Mouse (Mus musculus): ENCODE measurements around the gene Suclg2.

The Suclg2 gene

DNA sequence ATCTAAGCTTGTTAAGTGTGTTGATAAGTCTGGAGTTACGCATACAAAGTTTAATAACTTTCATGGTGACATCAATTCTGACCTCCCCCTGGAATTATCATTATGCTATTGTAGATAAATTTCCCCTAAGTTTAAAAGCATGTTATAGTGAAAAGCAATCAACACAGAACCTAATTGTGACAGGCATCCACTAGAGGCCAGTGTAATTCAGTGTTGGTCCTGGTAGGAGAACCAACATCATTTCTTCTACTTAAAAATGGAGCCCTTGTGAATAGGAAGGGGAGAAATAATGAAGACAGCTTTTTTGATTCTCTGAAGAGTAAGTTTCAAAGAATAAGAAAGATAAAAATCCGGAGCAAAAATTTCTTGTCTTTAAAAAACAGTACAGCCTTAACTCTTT lies 200.2 kb downstream of the Suclg2 start:
- Histone ChIP-seq H3K9me3 (ENCODE audit: low read length) (no peaks in the 10 kb centered on the region), H3K4me3 (replicated peaks; ENCODE audit: low read length) (no peak overlapping the region), H3K27me3 (ENCODE audit: insufficient read depth, low read length) (no peaks in the 10 kb centered on the region), H3K36me3 (ENCODE audit: insufficient read depth, low read length) (peaks cover 27% of the 10 kb centered on the region; the same call in 1 of the 2 replicates), H3K4me1 (replicated peaks; ENCODE audit: low read depth, low read length) (peaks cover 6% of the 10 kb centered on the region; the same call in 1 of the 2 replicates)
- no peak for TF ChIP-seq POU5F1 (IDR thresholded peaks at IDR 0.05; ENCODE audit: borderline replicate concordance, low read length)
- TF ChIP-seq CTCF (conservative IDR thresholded peaks at IDR 0.05; ENCODE audit: low read length), result no peak
- no peak for TF ChIP-seq NANOG (IDR thresholded peaks at IDR 0.05; ENCODE audit: borderline replicate concordance, low read length)

GRCm38 (mm10) chr6:95515721-95516120 lies 202.9 kb downstream of the Suclg2 start:
- no peaks in the 10 kb centered on the region for H3K27me3 ChIP-seq (ENCODE audit: insufficient read depth, low read length)
- no peaks in the 10 kb centered on the region for H3K9me3 ChIP-seq (ENCODE audit: low read length)
- no peak overlapping the region for H3K4me3 ChIP-seq (replicated peaks; ENCODE audit: low read length)
- TF ChIP-seq NANOG (IDR thresholded peaks at IDR 0.05; ENCODE audit: borderline replicate concordance, low read length) (no peak), CTCF (conservative IDR thresholded peaks at IDR 0.05; ENCODE audit: low read length) (no peak), POU5F1 (IDR thresholded peaks at IDR 0.05; ENCODE audit: borderline replicate concordance, low read length) (no peak)
- peaks cover 23% of the 10 kb centered on the region; the same call in 1 of the 2 replicates for H3K36me3 ChIP-seq (ENCODE audit: insufficient read depth, low read length)
- peaks cover 6% of the 10 kb centered on the region; the same call in 1 of the 2 replicates for H3K4me1 ChIP-seq (replicated peaks; ENCODE audit: low read depth, low read length)

DNA sequence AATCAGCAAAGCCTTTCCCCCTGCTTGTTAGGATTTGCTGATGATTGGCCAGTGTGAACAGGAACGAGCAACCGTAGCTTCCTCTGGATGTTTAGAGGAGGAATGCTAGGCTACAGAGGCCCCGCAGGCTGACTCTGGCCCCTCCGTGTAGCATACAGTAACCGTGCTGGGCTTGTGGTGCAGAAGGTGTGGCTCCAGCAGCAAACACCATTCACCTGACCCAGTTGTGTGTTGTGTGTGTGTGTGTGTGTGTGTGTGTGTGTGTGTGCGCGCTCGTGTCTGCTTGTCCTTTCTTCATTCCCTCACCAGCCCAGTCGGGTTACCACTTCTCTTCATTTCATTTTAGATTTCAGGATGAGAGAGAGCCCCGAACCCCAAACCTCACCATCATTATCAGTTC lies 203.9 kb downstream of the Suclg2 start:
- H3K36me3 ChIP-seq (ENCODE audit: insufficient read depth, low read length), result peaks cover 16% of the 10 kb centered on the region; the same call in 1 of the 2 replicates
- no peaks in the 10 kb centered on the region for H3K9me3 ChIP-seq (ENCODE audit: low read length)
- peaks cover 5% of the 10 kb centered on the region; the same call in 1 of the 2 replicates for H3K4me1 ChIP-seq (replicated peaks; ENCODE audit: low read depth, low read length)
- H3K4me3 ChIP-seq (replicated peaks; ENCODE audit: low read length), result no peak overlapping the region
- TF ChIP-seq NANOG (IDR thresholded peaks at IDR 0.05; ENCODE audit: borderline replicate concordance, low read length), result no peak
- H3K27me3 ChIP-seq (ENCODE audit: insufficient read depth, low read length), result no peaks in the 10 kb centered on the region

DNA sequence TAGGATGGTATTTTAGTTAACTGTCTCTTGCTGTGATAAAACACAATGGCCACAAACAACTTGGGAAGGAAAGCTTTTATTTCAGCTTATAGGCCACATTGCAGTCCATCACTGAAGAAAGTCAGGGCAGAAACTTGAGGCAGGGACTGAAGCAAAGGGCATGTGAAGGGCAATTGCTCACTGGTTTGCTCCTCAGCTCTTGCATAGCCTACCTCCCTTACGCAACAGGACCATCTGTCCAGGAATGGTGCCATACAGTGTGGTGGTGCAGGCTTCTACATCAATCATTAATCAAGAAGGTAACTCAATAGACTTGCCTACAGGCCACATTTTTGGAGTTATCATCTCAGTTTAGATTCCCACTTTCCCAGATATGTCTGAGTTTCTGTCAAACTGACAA lies 206.9 kb downstream of the Suclg2 start:
- H3K36me3 ChIP-seq (ENCODE audit: insufficient read depth, low read length), result peaks cover 15% of the 10 kb centered on the region; the same call in 1 of the 2 replicates
- H3K4me1 ChIP-seq (replicated peaks; ENCODE audit: low read depth, low read length), result no peaks in the 10 kb centered on the region
- no peaks in the 10 kb centered on the region for H3K9me3 ChIP-seq (ENCODE audit: low read length)
- H3K27me3 ChIP-seq (ENCODE audit: insufficient read depth, low read length), result no peaks in the 10 kb centered on the region
- no peak for TF ChIP-seq CTCF (conservative IDR thresholded peaks at IDR 0.05; ENCODE audit: low read length)
- no peak for TF ChIP-seq POU5F1 (IDR thresholded peaks at IDR 0.05; ENCODE audit: borderline replicate concordance, low read length)
- TF ChIP-seq NANOG (IDR thresholded peaks at IDR 0.05; ENCODE audit: borderline replicate concordance, low read length), result no peak
- H3K4me3 ChIP-seq (replicated peaks; ENCODE audit: low read length), result no peak overlapping the region

- Histone ChIP-seq H3K4me3 (replicated peaks; ENCODE audit: low read length) (no peak overlapping the region), H3K9me3 (ENCODE audit: low read length) (no peaks in the 10 kb centered on the region), H3K36me3 (ENCODE audit: insufficient read depth, low read length) (peaks cover 15% of the 10 kb centered on the region), H3K27me3 (ENCODE audit: insufficient read depth, low read length) (no peaks in the 10 kb centered on the region), H3K4me1 (replicated peaks; ENCODE audit: low read depth, low read length) (0 out of 2 replicates have a peak, but pooled peaks cover 6% of the 10 kb centered on the region)
- TF ChIP-seq CTCF (conservative IDR thresholded peaks at IDR 0.05; ENCODE audit: low read length) (no peak), POU5F1 (IDR thresholded peaks at IDR 0.05; ENCODE audit: borderline replicate concordance, low read length) (no peak), NANOG (IDR thresholded peaks at IDR 0.05; ENCODE audit: borderline replicate concordance, low read length) (no peak)
Observed at GRCm38 (mm10) chr6:95500771-95501170, 217.8 kb downstream of the Suclg2 start.

- Histone ChIP-seq H3K4me1 (replicated peaks; ENCODE audit: low read depth, low read length) (0 out of 2 replicates have a peak, but pooled peaks cover 2% of the 10 kb centered on the region), H3K27me3 (ENCODE audit: insufficient read depth, low read length) (no peaks in the 10 kb centered on the region), H3K9me3 (ENCODE audit: low read length) (no peaks in the 10 kb centered on the region), H3K36me3 (ENCODE audit: insufficient read depth, low read length) (peaks cover 22% of the 10 kb centered on the region), H3K4me3 (replicated peaks; ENCODE audit: low read length) (no peak overlapping the region)
- no peak for TF ChIP-seq NANOG (IDR thresholded peaks at IDR 0.05; ENCODE audit: borderline replicate concordance, low read length)
- TF ChIP-seq CTCF (conservative IDR thresholded peaks at IDR 0.05; ENCODE audit: low read length), result no peak
- no peak for TF ChIP-seq POU5F1 (IDR thresholded peaks at IDR 0.05; ENCODE audit: borderline replicate concordance, low read length)
Observed at GRCm38 (mm10) chr6:95499639-95500038, 219.0 kb downstream of the Suclg2 start.

- peaks cover 48% of the 10 kb centered on the region for H3K36me3 ChIP-seq (ENCODE audit: insufficient read depth, low read length)
- H3K9me3 ChIP-seq (ENCODE audit: low read length), result no peaks in the 10 kb centered on the region
- peaks cover 26% of the 10 kb centered on the region for H3K4me1 ChIP-seq (replicated peaks; ENCODE audit: low read depth, low read length)
- no peak overlapping the region for H3K4me3 ChIP-seq (replicated peaks; ENCODE audit: low read length)
- H3K27me3 ChIP-seq (ENCODE audit: insufficient read depth, low read length), result no peaks in the 10 kb centered on the region
- TF ChIP-seq NANOG (IDR thresholded peaks at IDR 0.05; ENCODE audit: borderline replicate concordance, low read length), result no peak
- TF ChIP-seq POU5F1 (IDR thresholded peaks at IDR 0.05; ENCODE audit: borderline replicate concordance, low read length), result no peak
- TF ChIP-seq CTCF (conservative IDR thresholded peaks at IDR 0.05; ENCODE audit: low read length), result no peak
Observed at GRCm38 (mm10) chr6:95492216-95492956, 226.2 kb downstream of the Suclg2 start.

DNA sequence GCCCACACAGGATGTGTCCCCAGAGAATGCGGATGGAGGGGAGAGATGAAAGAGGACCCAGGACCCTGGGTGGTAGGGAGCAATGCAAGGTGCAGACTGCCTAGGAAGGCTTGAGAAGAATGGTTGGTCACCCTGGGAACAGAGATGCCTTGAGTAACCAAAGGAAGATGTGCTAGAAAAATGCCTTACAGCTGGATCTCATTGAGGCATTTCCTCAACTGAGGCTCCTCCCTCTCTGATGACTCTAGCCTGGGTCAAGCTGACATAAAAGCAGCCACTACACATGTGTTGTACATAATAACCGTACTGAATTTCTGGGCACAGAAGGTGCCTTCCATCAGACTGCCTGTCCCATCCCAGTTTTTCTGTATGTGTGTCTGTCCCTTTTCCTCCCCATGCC lies 227.6 kb downstream of the Suclg2 start:
- no peak for TF ChIP-seq CTCF (conservative IDR thresholded peaks at IDR 0.05; ENCODE audit: low read length)
- TF ChIP-seq NANOG (IDR thresholded peaks at IDR 0.05; ENCODE audit: borderline replicate concordance, low read length), result no peak
- TF ChIP-seq POU5F1 (IDR thresholded peaks at IDR 0.05; ENCODE audit: borderline replicate concordance, low read length), result no peak
- Histone ChIP-seq H3K4me3 (replicated peaks; ENCODE audit: low read length) (no peak overlapping the region), H3K27me3 (ENCODE audit: insufficient read depth, low read length) (no peaks in the 10 kb centered on the region), H3K36me3 (ENCODE audit: insufficient read depth, low read length) (peaks cover 50% of the 10 kb centered on the region), H3K9me3 (ENCODE audit: low read length) (no peaks in the 10 kb centered on the region), H3K4me1 (replicated peaks; ENCODE audit: low read depth, low read length) (peaks cover 26% of the 10 kb centered on the region)

All from E14TG2a.4 (cell line).